Mouse (Mus musculus) embryonic facial prominence, embryonic 10.5 days (tissue): ENCODE results near the gene Sfxn5. TPM values are rescaled to one million over a fixed set of nuclear protein-coding genes. Genes with fewer than 3 reads are reported as not detected.

Experiments
- DNase-seq: peaks from one replicate; pipeline ENCODE4 v3.0.0-alpha.2; 2017; ENCODE audit warnings: low spot score
- H3K27ac ChIP-seq: fragments of 300-500 bp; sonication (generic); replicated peaks from 2 replicates; pipeline ENCODE4 v1.5.1; 2016; ENCODE audit warnings: mild to moderate bottlenecking
- H3K27me3 ChIP-seq: fragments of 300-500 bp; sonication (generic); replicated peaks from 2 replicates; pipeline ENCODE4 v1.6.1; 2016; ENCODE audit warnings: low read depth, mild to moderate bottlenecking; ENCODE audit not compliant: poor library complexity, severe bottlenecking
- H3K36me3 ChIP-seq: fragments of 300-500 bp; sonication (generic); replicated peaks from 2 replicates; pipeline ENCODE4 v1.6.1; 2016; ENCODE audit warnings: mild to moderate bottlenecking, moderate library complexity
- H3K4me1 ChIP-seq: fragments of 300-500 bp; sonication (generic); 2 replicates; pipeline ENCODE4 v1.6.1; 2016
- H3K4me3 ChIP-seq: fragments of 300-500 bp; sonication (generic); 2 replicates; pipeline ENCODE4 v1.5.1; 2016; ENCODE audit warnings: mild to moderate bottlenecking, moderate library complexity
- H3K9me3 ChIP-seq: fragments of 300-500 bp; sonication (generic); 2 replicates; pipeline ENCODE4 v1.6.1; 2016; ENCODE audit warnings: mild to moderate bottlenecking
- WGBS: fragments of 180-500 bp; shearing (Covaris S2); methylation state at CpG from one replicate; pipeline ENCODE4 v1.1.7; 2016; 5-methylcytosine and 5-hydroxymethylcytosine counted together
- polyA plus RNA-seq: library from polyadenylated mRNA; unstranded; fragments of >200 nt; fragmentation: Nextera tagmentation; extraction: Ambion mirVana; gene quantifications from 2 replicates; pipeline ENCODE4 v1.2.1, GENCODE M21; 2016

The Sfxn5 gene
- polyA plus RNA-seq, 1 experiment from 2014 or later = 8.5 TPM

DNA sequence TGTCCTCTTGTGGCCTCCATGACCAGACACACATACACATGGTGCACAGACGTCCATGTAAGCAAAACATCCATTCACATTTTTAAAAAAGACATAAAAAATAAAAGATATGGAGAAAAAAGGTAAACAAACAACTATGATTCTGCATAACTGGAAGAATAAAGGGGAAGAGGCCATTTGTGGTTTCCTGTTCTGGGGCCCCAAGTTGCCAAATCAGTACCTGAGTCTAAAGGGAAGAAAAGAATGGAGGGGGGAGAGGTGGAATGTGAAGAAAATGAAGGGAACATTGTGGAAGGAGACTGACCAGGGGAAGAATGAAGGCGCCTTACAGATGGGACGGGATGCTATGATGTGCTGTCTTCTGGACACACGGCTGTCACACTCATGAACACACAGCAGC, 6.7 kb downstream of the Sfxn5 start:
- Histone ChIP-seq H3K4me1 (peaks cover 10% of the 10 kb centered on the region), H3K9me3 (no peaks in the 10 kb centered on the region), H3K4me3 (no peak overlapping the region), H3K27me3 (peaks cover 14% of the 10 kb centered on the region), H3K36me3 (no peaks in the 10 kb centered on the region), H3K27ac (no peak overlapping the region)
- DNase-seq = no peak
- WGBS = 86% methylated on average over 4 of the region's 4 CpGs

DNA sequence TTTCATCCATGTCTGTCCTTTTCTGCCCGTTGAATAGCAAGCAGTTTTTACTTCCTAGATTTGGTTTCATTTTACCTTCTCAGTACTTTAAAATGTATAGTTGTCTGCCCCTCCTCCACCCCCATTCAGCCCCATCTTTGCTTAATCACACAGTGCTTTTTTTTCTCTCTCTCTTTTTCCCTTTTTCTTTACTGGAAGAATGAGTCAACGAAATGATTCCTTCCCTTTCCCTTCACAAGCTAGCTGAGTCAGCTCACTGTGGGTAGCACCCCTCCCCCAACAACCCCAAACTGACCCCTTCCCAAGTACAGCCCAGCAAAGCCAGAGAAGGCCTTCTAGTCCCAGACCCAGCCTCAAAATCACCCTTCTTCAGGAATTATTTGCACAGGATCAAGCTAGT, 8.1 kb downstream of the Sfxn5 start:
- Histone ChIP-seq H3K9me3 (no peaks in the 10 kb centered on the region), H3K27ac (no peak overlapping the region), H3K27me3 (no peaks in the 10 kb centered on the region), H3K4me3 (no peak overlapping the region), H3K36me3 (no peaks in the 10 kb centered on the region; the same call in 1 of the 2 replicates), H3K4me1 (peaks cover 11% of the 10 kb centered on the region)
- WGBS = 53% methylated on average over 2 of the region's 2 CpGs
- DNase-seq = no peak

DNA sequence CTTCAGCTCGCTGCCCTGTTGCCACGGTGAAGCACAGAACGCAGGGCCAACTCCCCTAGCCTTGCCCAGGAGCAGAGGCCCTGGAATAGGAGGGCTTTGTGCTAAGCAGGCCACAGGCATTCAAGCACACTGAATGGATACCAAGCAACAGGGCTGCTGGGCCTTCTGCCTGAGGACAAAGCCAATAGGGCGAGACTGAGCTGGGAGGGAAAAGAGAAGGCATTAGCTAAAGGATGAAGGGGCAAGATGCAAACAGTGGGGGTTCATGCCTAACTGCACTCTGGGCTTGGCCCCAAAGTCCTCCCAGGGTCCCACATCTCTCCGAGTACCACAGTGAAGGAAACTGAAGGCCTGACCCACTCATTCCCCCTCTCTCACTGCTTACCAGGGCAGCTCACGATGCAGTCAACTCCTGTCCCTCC, 12.8 kb downstream of the Sfxn5 start:
- Histone ChIP-seq H3K27me3 (no peaks in the 10 kb centered on the region), H3K4me1 (peaks cover 10% of the 10 kb centered on the region), H3K9me3 (no peaks in the 10 kb centered on the region), H3K36me3 (peaks cover 16% of the 10 kb centered on the region), H3K4me3 (no peak overlapping the region), H3K27ac (peak overlapping the region; percentile 61)
- 59% methylated on average over 6 of the region's 6 CpGs for WGBS
- DNase-seq = no peak

DNA sequence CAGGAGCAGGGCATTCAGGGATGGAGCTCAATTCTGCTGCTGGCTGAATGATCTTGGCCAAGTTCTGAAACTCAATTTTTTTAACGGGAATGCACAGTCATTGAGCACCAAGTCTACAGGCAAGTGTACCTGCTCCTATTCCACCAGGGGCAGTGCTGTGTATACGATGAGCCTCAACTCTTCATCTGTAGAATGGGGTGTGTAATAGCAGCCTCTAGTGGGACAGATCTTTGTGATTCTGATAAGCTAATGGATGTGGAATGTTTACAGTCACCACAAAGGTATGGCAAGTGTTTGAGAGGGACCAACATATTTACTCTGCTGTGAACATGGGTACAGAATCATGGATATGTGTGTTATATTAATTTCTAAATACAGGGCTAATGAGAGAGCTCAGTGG, 17.0 kb downstream of the Sfxn5 start:
- H3K27ac ChIP-seq = no peak overlapping the region
- H3K27me3 ChIP-seq = no peaks in the 10 kb centered on the region
- no peak for DNase-seq
- H3K4me3 ChIP-seq = no peak overlapping the region
- H3K9me3 ChIP-seq = no peaks in the 10 kb centered on the region
- 86% methylated on average over 2 of the region's 2 CpGs for WGBS
- peaks cover 16% of the 10 kb centered on the region for H3K36me3 ChIP-seq
- peaks cover 13% of the 10 kb centered on the region for H3K4me1 ChIP-seq

DNA sequence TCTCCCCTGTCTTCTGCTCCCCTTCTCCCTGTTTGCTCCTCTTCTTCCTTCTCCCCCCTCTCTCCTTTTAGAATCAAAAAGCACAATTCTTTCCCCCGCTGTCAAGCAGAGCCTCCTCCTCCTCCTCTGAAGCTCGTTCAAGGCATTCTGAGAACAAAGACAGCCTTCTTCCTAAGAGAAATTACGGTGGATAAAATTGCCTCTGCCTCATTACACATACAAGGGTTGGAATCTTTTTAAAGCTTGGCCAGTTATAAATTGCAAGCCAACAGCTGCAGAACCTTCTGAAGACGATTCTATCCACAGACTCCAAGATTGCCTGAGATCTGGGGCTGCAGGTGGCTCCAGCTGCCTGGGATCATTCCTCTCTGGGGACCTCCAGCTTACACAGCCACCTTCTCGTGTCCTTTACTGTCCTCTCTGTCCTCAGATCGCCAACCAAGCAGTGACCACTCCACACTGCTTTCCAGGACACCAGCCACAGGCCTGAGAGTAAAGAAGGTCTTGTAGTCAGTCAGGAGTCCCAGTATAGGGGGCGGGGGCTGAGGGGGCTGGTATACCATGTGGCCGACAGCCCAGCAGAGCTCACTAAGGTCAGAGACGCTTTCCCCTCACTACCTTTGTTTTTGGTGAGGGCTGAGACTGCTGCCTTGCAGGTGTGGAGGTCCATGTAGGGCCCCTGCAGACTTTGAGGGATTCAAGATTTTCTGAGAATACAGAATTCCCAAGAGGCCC, 19.0 kb downstream of the Sfxn5 start:
- no peak for DNase-seq
- Histone ChIP-seq H3K27ac (peak overlapping the region; percentile 74), H3K4me3 (no peak overlapping the region), H3K4me1 (peaks cover 11% of the 10 kb centered on the region), H3K9me3 (no peaks in the 10 kb centered on the region), H3K27me3 (no peaks in the 10 kb centered on the region), H3K36me3 (peaks cover 11% of the 10 kb centered on the region)
- WGBS = 45% methylated on average over 9 of the region's 9 CpGs

DNA sequence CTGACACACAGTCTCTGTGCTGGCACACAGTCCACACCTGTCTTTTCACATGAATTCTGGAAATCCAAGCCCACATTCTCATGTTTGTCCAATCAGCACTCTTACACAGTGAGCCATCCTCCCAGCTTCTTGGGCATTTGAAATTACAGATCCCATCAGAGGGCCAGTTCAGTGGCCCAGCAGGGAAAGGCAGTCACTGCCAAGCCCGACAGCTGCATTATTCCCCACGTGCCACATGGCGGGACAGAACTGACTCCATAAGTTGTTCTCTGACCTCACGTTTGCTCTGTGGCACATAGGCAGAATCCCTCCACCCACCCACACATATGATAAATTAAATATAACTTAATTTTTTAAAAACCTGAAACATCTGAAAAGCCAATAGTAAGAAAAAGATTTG, 25.3 kb downstream of the Sfxn5 start:
- Histone ChIP-seq H3K36me3 (no peaks in the 10 kb centered on the region), H3K4me1 (peaks cover 4% of the 10 kb centered on the region), H3K27ac (no peak overlapping the region), H3K4me3 (no peak overlapping the region), H3K9me3 (no peaks in the 10 kb centered on the region), H3K27me3 (no peaks in the 10 kb centered on the region)
- WGBS = 86% methylated on average over 4 of the region's 4 CpGs
- no peak for DNase-seq

DNA sequence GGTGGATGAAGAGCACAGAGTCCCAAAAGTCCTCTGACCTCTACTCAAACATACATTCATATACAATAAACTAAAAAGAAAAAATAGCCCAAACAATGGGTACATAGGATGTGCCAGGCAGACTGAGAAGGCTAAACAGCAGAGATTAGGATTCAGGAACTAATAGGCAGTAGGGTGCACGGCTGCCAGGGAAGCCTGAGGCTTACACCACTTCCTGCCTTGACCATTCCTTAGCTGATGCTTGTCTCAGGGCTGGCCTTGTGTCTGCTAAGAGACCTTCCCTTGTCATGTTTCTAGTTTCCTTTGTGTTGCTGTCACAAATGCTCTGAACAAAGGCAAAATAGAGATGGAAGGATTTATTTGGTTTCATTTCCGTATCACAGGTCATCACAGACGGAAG, 26.8 kb downstream of the Sfxn5 start:
- no peaks in the 10 kb centered on the region for H3K36me3 ChIP-seq
- 88% methylated on average over 3 of the region's 3 CpGs for WGBS
- no peaks in the 10 kb centered on the region for H3K9me3 ChIP-seq

DNA sequence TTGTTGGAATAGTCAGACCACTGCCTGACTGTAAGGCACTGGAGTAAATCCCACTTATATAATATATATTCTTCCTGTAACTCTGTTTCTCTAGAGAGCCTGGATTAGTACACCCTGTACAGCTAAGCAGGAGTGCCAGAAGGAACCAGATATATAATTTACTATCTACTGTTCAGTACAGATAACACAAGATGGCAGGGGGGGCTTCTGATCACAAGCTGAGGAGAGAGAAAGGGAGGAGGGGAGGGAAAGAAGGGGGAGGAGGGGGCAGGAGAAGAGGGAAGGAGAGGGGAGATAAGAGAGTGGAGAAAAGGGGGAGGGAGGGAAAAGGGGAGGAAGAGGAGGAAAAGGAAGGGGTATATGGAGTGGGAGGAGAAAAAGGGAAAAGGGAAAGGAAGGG, 27.4 kb downstream of the Sfxn5 start:
- no peak overlapping the region for H3K27ac ChIP-seq
- no peaks in the 10 kb centered on the region for H3K36me3 ChIP-seq
- H3K9me3 ChIP-seq = no peaks in the 10 kb centered on the region
- H3K4me1 ChIP-seq = peaks cover 11% of the 10 kb centered on the region
- no peak overlapping the region for H3K4me3 ChIP-seq
- DNase-seq = no peak
- H3K27me3 ChIP-seq = no peaks in the 10 kb centered on the region

More for the DNA sequence above, 26.8 kb downstream of the Sfxn5 start:
- Histone ChIP-seq H3K27me3 (no peaks in the 10 kb centered on the region), H3K4me3 (no peak overlapping the region), H3K27ac (no peak overlapping the region), H3K4me1 (peaks cover 11% of the 10 kb centered on the region)
- DNase-seq = no peak

DNA sequence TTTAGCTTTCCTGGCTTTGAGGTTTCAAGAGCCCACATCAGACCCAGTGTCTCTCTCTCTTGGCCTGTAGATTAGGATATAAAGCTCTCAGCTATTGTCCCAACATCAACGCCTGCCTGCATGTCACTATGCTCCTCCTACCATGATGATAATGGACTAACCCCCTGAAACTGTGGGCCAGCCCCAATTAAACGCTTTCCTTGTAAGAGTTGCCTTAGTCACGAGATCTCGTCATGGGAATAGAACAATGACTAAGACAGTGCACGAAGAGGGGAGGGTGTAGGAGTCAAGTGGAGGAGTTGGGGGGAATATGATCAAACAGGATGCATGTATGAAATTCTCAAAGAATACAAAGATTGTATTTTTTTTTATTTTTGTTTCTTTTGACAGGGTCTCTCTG, 28.3 kb downstream of the Sfxn5 start:
- 82% methylated on average over 5 of the region's 5 CpGs for WGBS
- no peak for DNase-seq
- H3K36me3 ChIP-seq = no peaks in the 10 kb centered on the region
- H3K27ac ChIP-seq = no peak overlapping the region
- peaks cover 11% of the 10 kb centered on the region for H3K4me1 ChIP-seq
- H3K4me3 ChIP-seq = no peak overlapping the region
- no peaks in the 10 kb centered on the region for H3K27me3 ChIP-seq
- no peaks in the 10 kb centered on the region for H3K9me3 ChIP-seq

DNA sequence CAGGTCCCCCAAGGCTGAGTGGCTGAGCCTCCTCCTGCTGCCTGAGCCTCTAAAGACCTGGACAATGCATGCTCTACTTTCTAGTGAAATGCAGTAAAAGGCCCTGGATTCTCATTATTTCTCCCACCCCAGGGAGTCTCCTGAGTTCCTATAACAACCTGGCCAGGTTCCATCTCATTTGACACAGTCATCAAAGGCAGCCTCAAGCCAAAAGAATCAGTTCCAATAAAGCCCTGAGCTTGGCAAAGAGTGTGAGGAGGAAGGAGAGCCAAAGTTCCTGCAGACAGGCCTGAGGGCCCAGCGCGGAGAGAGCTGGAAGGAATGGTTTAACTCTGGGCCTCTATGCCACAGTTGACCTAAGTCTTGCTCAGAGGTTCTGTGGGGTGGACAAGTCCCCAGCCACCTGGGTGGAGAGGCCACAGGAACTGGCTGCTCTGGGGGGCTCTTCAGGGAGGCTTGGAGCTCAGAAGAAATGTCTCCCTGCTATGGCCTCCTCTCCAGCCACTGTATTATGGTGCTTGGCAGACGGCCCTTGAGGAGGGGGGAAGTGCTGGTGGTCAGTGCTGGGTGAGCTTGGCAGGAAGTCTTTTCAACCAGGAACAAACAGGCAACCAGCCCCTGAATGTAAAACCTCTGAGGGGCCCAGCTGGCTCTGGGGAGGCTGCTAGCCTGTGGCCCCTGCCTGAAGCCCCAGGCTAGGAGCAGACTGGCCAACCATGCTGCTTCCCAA, 30.7 kb downstream of the Sfxn5 start:
- DNase-seq = no peak
- no peaks in the 10 kb centered on the region for H3K27me3 ChIP-seq
- peaks cover 11% of the 10 kb centered on the region for H3K4me1 ChIP-seq
- no peaks in the 10 kb centered on the region for H3K9me3 ChIP-seq
- H3K36me3 ChIP-seq = no peaks in the 10 kb centered on the region
- WGBS = 63% methylated on average over 3 of the region's 3 CpGs
- H3K27ac ChIP-seq = peak overlapping the region; percentile 40; the same call in 1 of the 2 replicates
- H3K4me3 ChIP-seq = no peak overlapping the region

DNA sequence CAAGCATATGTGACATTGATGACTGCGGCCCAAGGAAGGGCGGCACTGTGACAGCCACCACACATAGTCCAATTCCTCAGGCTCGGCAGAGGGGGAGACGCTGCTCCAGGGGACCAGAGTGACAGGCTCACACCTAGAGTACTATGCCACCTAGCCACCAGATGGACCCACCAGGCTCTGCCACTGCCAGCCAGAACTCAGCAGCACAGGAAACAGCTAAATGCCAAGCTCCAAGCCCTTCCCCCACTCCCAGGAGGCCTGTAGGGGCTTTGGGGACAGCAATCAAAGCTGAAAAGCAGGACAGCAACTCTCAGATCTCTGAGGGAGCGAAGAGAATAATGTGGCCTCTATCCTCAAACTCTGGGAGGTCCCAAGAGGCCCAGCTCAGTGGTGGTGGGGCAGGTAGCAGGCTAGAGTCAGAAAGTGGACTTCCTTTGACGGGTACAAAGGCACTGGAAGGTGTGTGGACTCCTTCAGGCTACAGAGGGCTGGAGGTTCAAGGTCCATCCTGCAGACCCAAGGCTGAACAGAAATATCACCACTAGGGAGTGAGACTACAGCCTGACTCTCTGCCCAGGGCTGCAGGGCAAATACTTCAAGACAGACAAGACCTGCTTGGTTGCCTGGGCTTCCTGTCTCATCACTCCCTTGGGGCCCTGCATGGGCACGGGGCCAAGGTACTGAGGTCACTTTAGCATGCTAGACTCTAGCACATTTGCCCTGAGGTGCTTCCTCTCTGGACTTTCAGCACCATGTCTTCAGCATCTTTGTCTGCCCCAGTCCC, 37.6 kb downstream of the Sfxn5 start:
- Histone ChIP-seq H3K27me3 (no peaks in the 10 kb centered on the region), H3K27ac (peak overlapping the region; percentile 26; the same call in 1 of the 2 replicates), H3K4me1 (peaks cover 23% of the 10 kb centered on the region), H3K36me3 (no peaks in the 10 kb centered on the region), H3K9me3 (no peaks in the 10 kb centered on the region), H3K4me3 (no peak overlapping the region)
- no peak for DNase-seq
- WGBS = 53% methylated on average over 7 of the region's 7 CpGs

DNA sequence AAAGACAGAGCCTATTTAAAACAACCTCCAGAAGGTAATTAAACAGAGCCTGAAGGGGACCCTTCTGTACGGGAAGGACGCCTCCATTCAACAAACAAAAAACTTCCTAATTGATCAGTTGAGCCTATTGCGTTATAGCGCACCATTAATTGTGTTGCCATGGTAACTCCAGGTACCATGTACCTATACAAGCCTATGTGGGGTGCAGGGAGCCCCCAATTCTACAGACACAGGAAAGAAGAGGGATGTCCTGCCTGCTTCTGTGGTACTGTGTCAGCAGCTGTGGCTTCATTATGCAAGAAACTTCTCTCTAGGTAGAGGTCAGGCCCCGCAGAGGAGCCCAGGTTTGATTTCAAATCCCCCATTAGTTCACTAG, 39.2 kb downstream of the Sfxn5 start:
- WGBS = 50% methylated on average over 5 of the region's 5 CpGs
- peak overlapping the region; percentile 52; the same call in 1 of the 2 replicates for H3K27ac ChIP-seq

More for the DNA sequence above, 39.2 kb downstream of the Sfxn5 start:
- peaks cover 23% of the 10 kb centered on the region for H3K4me1 ChIP-seq
- DNase-seq = no peak
- no peaks in the 10 kb centered on the region for H3K27me3 ChIP-seq
- no peaks in the 10 kb centered on the region for H3K9me3 ChIP-seq
- H3K36me3 ChIP-seq = no peaks in the 10 kb centered on the region
- no peak overlapping the region for H3K4me3 ChIP-seq
